Mouse (Mus musculus) left cerebral cortex, adult 2 months (tissue): ENCODE measurements around the gene Dnase2b. TPM values are rescaled to one million over a fixed set of nuclear protein-coding genes. Genes with fewer than 3 reads are reported as not detected.

Experiments
- DNase-seq, 2 experiments: peaks; one replicate each; pipeline ENCODE4 v3.0.0; 2021 to 2022; ENCODE audit warnings: low spot score in 2 of 2, mixed read lengths in 1 of 2; ENCODE audit errors: extremely low spot score in 1 of 2
- H3K27ac ChIP-seq: fragments of 200-600 bp; 2 replicates; pipeline ENCODE4 v1.8.1; 2022
- H3K4me3 ChIP-seq: fragments of 200-600 bp; 2 replicates; pipeline ENCODE4 v1.8.1; 2022
- CTCF ChIP-seq: fragments of 200-600 bp; IDR thresholded peaks from 2 replicates; pipeline ENCODE4 v1.8.1; 2022; ENCODE audit warnings: antibody characterized with exemption, mild to moderate bottlenecking, moderate library complexity
- intact Hi-C: fragments of 180-260 bp; cut with DNase I; formaldehyde crosslinking; loops from one replicate; pipeline ENCODE4 v1.15.1; 2025
- total RNA-seq, 2 experiments: library from RNA; stranded (reverse); gene quantifications; 2 replicates each; pipeline ENCODE4 v1.2.3; 2021

The Dnase2b gene
- total RNA-seq, 2 experiments from 2014 or later: not detected

- Histone ChIP-seq H3K4me3 (no peak overlapping the region), H3K27ac (no peak overlapping the region)
- TF ChIP-seq CTCF: no peak
- intact Hi-C loops: loop anchor here (1.0 kb wide), 1 partner anchor 31 kb away; no protein-coding TSS in a partner anchor
- no peak for DNase-seq
Measured at GRCm38 (mm10) chr3:146641818-146642427, 26.5 kb upstream of the Dnase2b start.

- no peak for TF ChIP-seq CTCF
- no peak for DNase-seq
- intact Hi-C loops: no loop called here
- Histone ChIP-seq H3K4me3 (no peak overlapping the region), H3K27ac (no peak overlapping the region)
Measured at GRCm38 (mm10) chr3:146632506-146632905, 17.1 kb upstream of the Dnase2b start.

GRCm38 (mm10) chr3:146628227-146628982 lies 13.0 kb upstream of the Dnase2b start:
- intact Hi-C loops: no loop called here
- DNase-seq: no peak
- H3K27ac ChIP-seq: no peak overlapping the region
- TF ChIP-seq CTCF: no peak
- H3K4me3 ChIP-seq: no peak overlapping the region

- intact Hi-C loops: loop anchor here (1.0 kb wide), 1 partner anchor 86 kb away; no protein-coding TSS in a partner anchor
- no peak for DNase-seq
- Histone ChIP-seq H3K27ac (peak overlapping the region; percentile 36), H3K4me3 (no peak overlapping the region)
- no peak for TF ChIP-seq CTCF
Measured at GRCm38 (mm10) chr3:146625766-146626165, 10.4 kb upstream of the Dnase2b start.

- Histone ChIP-seq H3K4me3 (no peak overlapping the region), H3K27ac (peak overlapping the region; percentile 88)
- peak in 1 of 2 experiments; percentile 48 for DNase-seq
- no peak for TF ChIP-seq CTCF
- intact Hi-C loops: loop anchor here (2.0 to 5.0 kb wide), 3 partner anchors 65 to 280 kb away; no protein-coding TSS in a partner anchor
Measured at GRCm38 (mm10) chr3:146621966-146622365, 6.6 kb upstream of the Dnase2b start.

GRCm38 (mm10) chr3:146620555-146621249 lies 5.3 kb upstream of the Dnase2b start:
- H3K27ac ChIP-seq: peak overlapping the region; percentile 88
- H3K4me3 ChIP-seq: no peak overlapping the region
- TF ChIP-seq CTCF: no peak
- DNase-seq: peak; percentile 71 to 74
- intact Hi-C loops: loop anchor here (1.0 to 5.0 kb wide), 6 partner anchors 21 to 278 kb away; no protein-coding TSS in a partner anchor

GRCm38 (mm10) chr3:146620101-146620500 lies 4.7 kb upstream of the Dnase2b start:
- H3K27ac ChIP-seq: peak overlapping the region; percentile 88
- no peak overlapping the region for H3K4me3 ChIP-seq
- DNase-seq: peak in 1 of 2 experiments; percentile 45
- intact Hi-C loops: loop anchor here (1.0 to 5.0 kb wide), 6 partner anchors 21 to 278 kb away; no protein-coding TSS in a partner anchor
- no peak for TF ChIP-seq CTCF

GRCm38 (mm10) chr3:146618357-146618756 lies 3.0 kb upstream of the Dnase2b start:
- intact Hi-C loops: no loop called here
- no peak overlapping the region for H3K27ac ChIP-seq
- H3K4me3 ChIP-seq: no peak overlapping the region
- DNase-seq: no peak
- no peak for TF ChIP-seq CTCF

- no peak for DNase-seq
- TF ChIP-seq CTCF: no peak
- no peak overlapping the region for H3K27ac ChIP-seq
- intact Hi-C loops: no loop called here
- no peak overlapping the region for H3K4me3 ChIP-seq
Measured at GRCm38 (mm10) chr3:146617946-146618345, 2.5 kb upstream of the Dnase2b start.

- TF ChIP-seq CTCF: no peak
- H3K4me3 ChIP-seq: no peak overlapping the region
- intact Hi-C loops: no loop called here
- H3K27ac ChIP-seq: no peak overlapping the region
- no peak for DNase-seq
Measured at GRCm38 (mm10) chr3:146616533-146617283, 1.3 kb upstream of the Dnase2b start.

- intact Hi-C loops: no loop called here
- DNase-seq: no peak
- no peak for TF ChIP-seq CTCF
- no peak overlapping the region for H3K4me3 ChIP-seq
- no peak overlapping the region; the same call in 1 of the 2 replicates for H3K27ac ChIP-seq
Measured at GRCm38 (mm10) chr3:146611821-146612220, 3.6 kb downstream of the Dnase2b start.
